Mouse (Mus musculus) kidney, adult 11 months (tissue): Measurements from ENCODE around the gene 1700025G04Rik.

Experiments
- DNase-seq: peaks from one replicate; pipeline ENCODE4 v3.0.0; 2022

Gene 1700025G04Rik

GRCm38 (mm10) chr1:151890041-151890621 is 199.8 kb downstream of the 1700025G04Rik start:
- peak; percentile 12 for DNase-seq

GRCm38 (mm10) chr1:151887631-151888030 is 202.3 kb downstream of the 1700025G04Rik start:
- no peak for DNase-seq

- DNase-seq, result no peak
These were observed 202.8 kb downstream of the 1700025G04Rik start for GRCm38 (mm10) chr1:151887126-151887525.

GRCm38 (mm10) chr1:151886171-151886570 is 203.8 kb downstream of the 1700025G04Rik start:
- DNase-seq, result no peak

GRCm38 (mm10) chr1:151881253-151881652 is 208.7 kb downstream of the 1700025G04Rik start:
- DNase-seq, result no peak

- no peak for DNase-seq
These were observed 209.2 kb downstream of the 1700025G04Rik start for GRCm38 (mm10) chr1:151880731-151881130.

GRCm38 (mm10) chr1:151879966-151880365 is 210.0 kb downstream of the 1700025G04Rik start:
- DNase-seq, result no peak

GRCm38 (mm10) chr1:151879308-151879850 is 210.5 kb downstream of the 1700025G04Rik start:
- DNase-seq, result no peak

- DNase-seq, result no peak
These were observed 211.5 kb downstream of the 1700025G04Rik start for GRCm38 (mm10) chr1:151878411-151878810.

- DNase-seq, result no peak
These were observed 217.0 kb downstream of the 1700025G04Rik start for GRCm38 (mm10) chr1:151872971-151873370.

GRCm38 (mm10) chr1:151864326-151864725 is 225.6 kb downstream of the 1700025G04Rik start:
- no peak for DNase-seq

- DNase-seq, result no peak
These were observed 226.2 kb downstream of the 1700025G04Rik start for GRCm38 (mm10) chr1:151863797-151864147.

GRCm38 (mm10) chr1:151863135-151863796 is 226.7 kb downstream of the 1700025G04Rik start:
- no peak for DNase-seq

- DNase-seq, result no peak
These were observed 227.8 kb downstream of the 1700025G04Rik start for GRCm38 (mm10) chr1:151862109-151862508.

GRCm38 (mm10) chr1:151861334-151861995 is 228.5 kb downstream of the 1700025G04Rik start:
- DNase-seq, result no peak

GRCm38 (mm10) chr1:151858474-151858873 is 231.5 kb downstream of the 1700025G04Rik start:
- DNase-seq, result no peak

- DNase-seq, result no peak
These were observed 234.4 kb downstream of the 1700025G04Rik start for GRCm38 (mm10) chr1:151855561-151855960.

GRCm38 (mm10) chr1:151851976-151852375 is 237.9 kb downstream of the 1700025G04Rik start:
- DNase-seq, result no peak

GRCm38 (mm10) chr1:151851051-151851848 is 238.7 kb downstream of the 1700025G04Rik start:
- DNase-seq, result no peak

GRCm38 (mm10) chr1:151849993-151850608 is 239.8 kb downstream of the 1700025G04Rik start:
- DNase-seq, result no peak

- no peak for DNase-seq
These were observed 241.6 kb downstream of the 1700025G04Rik start for GRCm38 (mm10) chr1:151848286-151848685.
